Mouse (Mus musculus): Measurements from ENCODE around the gene Srsx. TPM values are rescaled to one million over a fixed set of nuclear protein-coding genes. Genes with fewer than 3 reads are reported as not detected.
"Not testable (repeated sequence)": the region's sequence is repeated elsewhere in the genome, so short reads cannot be mapped to it uniquely, and the experiment has no call there.

The Srsx gene
- polyA plus RNA-seq (2016; fragmentation: Nextera tagmentation; extraction: Ambion mirVana), result not detected in 2 replicates

- DNase-seq (ENCODE audit: low spot score); H3K27ac ChIP-seq; H3K4me3 ChIP-seq; H3K9me3 ChIP-seq (replicated peaks); H3K36me3 ChIP-seq; H3K4me1 ChIP-seq; H3K27me3 ChIP-seq (ENCODE audit: low read depth, poor library complexity, severe bottlenecking): not testable (repeated sequence)
- no CpG with 5 or more reads among the region's 1 CpGs for whole genome bisulfite sequencing
Measured at GRCm38 (mm10) chrX:123222381-123222780, at the start of gene Srsx. Srsx (minus strand) TSS chrX:123222481.

- not testable (repeated sequence) for H3K36me3 ChIP-seq; H3K4me1 ChIP-seq; H3K27ac ChIP-seq; H3K9me3 ChIP-seq (replicated peaks); DNase-seq (ENCODE audit: low spot score); H3K27me3 ChIP-seq (ENCODE audit: low read depth, poor library complexity, severe bottlenecking); H3K4me3 ChIP-seq
- no CpG with 5 or more reads among the region's 3 CpGs for WGBS
Measured at GRCm38 (mm10) chrX:123246807-123247206, 24.5 kb upstream of the Srsx start, which contains the start of gene Gm17577. Gm17577 (minus strand) TSS chrX:123246907.

Other genes starting within 250 kb of the Srsx start
- not detected in 2 replicates for gene Gm17521, start 192.8 kb downstream of the Srsx start, polyA plus RNA-seq (2016; fragmentation: Nextera tagmentation; extraction: Ambion mirVana)
- gene Cldn34c1, start 119.0 kb downstream of the Srsx start, polyA plus RNA-seq (2016; fragmentation: Nextera tagmentation; extraction: Ambion mirVana), result 13.9 and 15.7 TPM in 2 replicates
- not detected in 2 replicates for gene Gm17577, start 24.4 kb upstream of the Srsx start, polyA plus RNA-seq (2016; fragmentation: Nextera tagmentation; extraction: Ambion mirVana)